Mouse (Mus musculus) ES-Bruce4 (cell line): ENCODE measurements around the gene Cggbp1. TPM values are rescaled to one million over a fixed set of nuclear protein-coding genes. Genes with fewer than 3 reads are reported as not detected.
"Not testable (repeated sequence)": the region's sequence is repeated elsewhere in the genome, so short reads cannot be mapped to it uniquely, and the experiment has no call there.

Experiments used
- H3K27ac ChIP-seq: 2 replicates; pipeline ENCODE4 v1.5.1; 2012; ENCODE audit warnings: low read length, inconsistent platforms; ENCODE audit not compliant: insufficient read depth
- H3K27me3 ChIP-seq: 2 replicates; pipeline ENCODE4 v1.6.1; 2012; ENCODE audit warnings: mild to moderate bottlenecking, low read length, inconsistent platforms; ENCODE audit not compliant: control insufficient read depth, poor library complexity, insufficient read depth, severe bottlenecking
- H3K36me3 ChIP-seq: 2 replicates; pipeline ENCODE4 v1.6.1; 2012; ENCODE audit warnings: inconsistent platforms, mild to moderate bottlenecking, low read length, moderate library complexity; ENCODE audit not compliant: control insufficient read depth, poor library complexity, insufficient read depth, severe bottlenecking
- H3K4me1 ChIP-seq: one replicate; pipeline ENCODE4 v1.8.1; 2011; ENCODE audit warnings: low read length; ENCODE audit not compliant: control insufficient read depth, insufficient read depth
- H3K4me3 ChIP-seq: 2 replicates; pipeline ENCODE4 v1.5.1; 2011; ENCODE audit warnings: low read depth, mild to moderate bottlenecking, low read length
- H3K9ac ChIP-seq: 2 replicates; pipeline ENCODE4 v1.6.1; 2012; ENCODE audit warnings: low read depth, mild to moderate bottlenecking, inconsistent platforms; ENCODE audit not compliant: poor library complexity, severe bottlenecking
- H3K9me3 ChIP-seq: replicated peaks from 2 replicates; pipeline ENCODE4 v1.6.1; 2012; ENCODE audit warnings: mild to moderate bottlenecking, low read length, inconsistent platforms; ENCODE audit not compliant: control insufficient read depth, poor library complexity, insufficient read depth, severe bottlenecking
- CTCF ChIP-seq: IDR thresholded peaks from one replicate; pipeline ENCODE4 v1.8.1; 2011; ENCODE audit warnings: low read depth, low read length
- EP300 ChIP-seq: IDR thresholded peaks from 2 replicates; pipeline ENCODE4 v1.6.1; 2011; ENCODE audit warnings: low read depth, low read length; ENCODE audit not compliant: insufficient read depth
- POLR2A ChIP-seq: IDR thresholded peaks from one replicate; pipeline ENCODE4 v1.8.1; 2011; ENCODE audit warnings: low read length; ENCODE audit not compliant: insufficient read depth
- polyA plus RNA-seq: library from polyadenylated mRNA; stranded (reverse); fragments of >200 nt; gene quantifications from 2 replicates; pipeline ENCODE4 v1.2.4, GENCODE M21; 2011; ENCODE audit warnings: low read depth; ENCODE audit not compliant: missing spikeins, insufficient read depth, insufficient read length

Cggbp1 gene
- polyA plus RNA-seq, 1 experiment, result 72.9 TPM

DNA sequence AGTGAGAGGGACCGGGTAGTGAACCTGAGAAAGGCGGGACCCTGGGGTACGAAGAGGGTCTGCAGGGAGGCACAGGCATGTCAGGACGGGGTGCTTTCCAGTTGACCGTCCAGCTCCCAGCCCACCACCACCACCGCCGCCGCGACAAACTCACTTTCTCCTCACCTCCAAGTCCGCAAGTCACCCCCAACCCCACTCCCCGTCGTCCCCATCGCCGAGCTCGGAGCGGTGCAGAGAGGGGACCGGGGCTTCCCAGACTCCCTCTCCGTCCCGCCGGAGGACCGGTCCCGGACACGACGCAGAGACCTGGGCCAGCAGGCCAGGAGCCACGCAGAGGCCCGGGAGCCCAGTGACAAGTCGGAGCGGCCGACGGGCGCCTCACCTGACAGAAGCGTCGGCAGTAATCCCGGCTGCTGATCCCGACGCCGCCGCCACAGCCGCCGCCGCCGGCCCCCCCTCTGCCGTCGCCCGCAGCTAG, 672 bp upstream of the Cggbp1 start:
- H3K27me3 ChIP-seq, result no peaks in the 10 kb centered on the region
- peak overlapping the region; percentile 96 for H3K9ac ChIP-seq
- H3K36me3 ChIP-seq, result peaks cover 28% of the 10 kb centered on the region
- H3K4me3 ChIP-seq, result peak overlapping the region; percentile 93
- no peaks in the 10 kb centered on the region for H3K4me1 ChIP-seq
- H3K27ac ChIP-seq, result no peak overlapping the region
- TF ChIP-seq POLR2A (no peak), EP300 (no peak), CTCF (no peak)
- H3K9me3 ChIP-seq, result no peaks in the 10 kb centered on the region

- H3K27me3 ChIP-seq, result no peaks in the 10 kb centered on the region
- H3K36me3 ChIP-seq, result peaks cover 39% of the 10 kb centered on the region
- H3K4me3 ChIP-seq, result peak overlapping the region; percentile 75
- H3K27ac ChIP-seq, result peak overlapping the region; percentile 26; the same call in 1 of the 2 replicates
- peak overlapping the region; percentile 83 for H3K9ac ChIP-seq
- no peaks in the 10 kb centered on the region for H3K9me3 ChIP-seq
- TF ChIP-seq EP300 (no peak), CTCF (no peak), POLR2A (no peak)
- H3K4me1 ChIP-seq, result no peaks in the 10 kb centered on the region
Observed at GRCm38 (mm10) chr16:64852441-64852871, 660 bp downstream of the Cggbp1 start.

- peak overlapping the region; percentile 83 for H3K9ac ChIP-seq
Observed at GRCm38 (mm10) chr16:64852891-64853290, 1.1 kb downstream of the Cggbp1 start.

GRCm38 (mm10) chr16:64856946-64857345, 5.2 kb downstream of the Cggbp1 start:
- Histone ChIP-seq H3K4me1 (no peaks in the 10 kb centered on the region), H3K27me3 (no peaks in the 10 kb centered on the region), H3K27ac (no peak overlapping the region), H3K4me3 (no peak overlapping the region), H3K9ac (no peak overlapping the region), H3K9me3 (no peaks in the 10 kb centered on the region), H3K36me3 (peaks cover 43% of the 10 kb centered on the region)
- TF ChIP-seq CTCF (no peak), EP300 (no peak), POLR2A (no peak)

More at GRCm38 (mm10) chr16:64852891-64853290, 1.1 kb downstream of the Cggbp1 start:
- H3K4me3 ChIP-seq, result peak overlapping the region; percentile 75
- H3K36me3 ChIP-seq, result peaks cover 39% of the 10 kb centered on the region
- H3K4me1 ChIP-seq, result no peaks in the 10 kb centered on the region
- H3K27me3 ChIP-seq, result no peaks in the 10 kb centered on the region
- no peaks in the 10 kb centered on the region for H3K9me3 ChIP-seq
- no peak for TF ChIP-seq POLR2A
- TF ChIP-seq EP300, result no peak
- TF ChIP-seq CTCF, result no peak
- H3K27ac ChIP-seq, result peak overlapping the region; percentile 26; the same call in 1 of the 2 replicates

GRCm38 (mm10) chr16:64865841-64866240, 14.0 kb downstream of the Cggbp1 start:
- not testable (repeated sequence) for H3K4me3 ChIP-seq, H3K4me1 ChIP-seq, H3K36me3 ChIP-seq, H3K9me3 ChIP-seq, H3K27me3 ChIP-seq, H3K9ac ChIP-seq, H3K27ac ChIP-seq

DNA sequence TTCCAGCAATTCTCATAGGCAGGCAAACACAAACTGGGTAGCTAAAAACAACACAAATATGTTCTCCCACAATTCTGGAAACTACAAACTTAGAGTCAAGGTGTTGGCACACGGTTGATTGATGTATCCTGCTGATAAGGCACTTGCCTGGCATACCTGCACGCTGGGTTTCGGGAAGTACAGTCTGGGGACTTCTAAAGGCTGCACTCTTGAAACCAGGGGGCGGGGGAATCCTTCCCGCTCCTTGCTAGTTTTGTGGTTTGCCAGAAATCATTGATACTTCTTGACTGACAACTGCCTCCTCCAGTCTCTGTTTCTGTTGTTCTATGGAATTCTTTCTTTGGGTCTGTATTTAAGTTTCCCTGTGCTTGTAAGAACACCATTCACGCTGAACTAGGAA, 16.8 kb downstream of the Cggbp1 start:
- no peak for TF ChIP-seq POLR2A
- TF ChIP-seq EP300, result no peak
- no peak for TF ChIP-seq CTCF
- Histone ChIP-seq H3K9ac (0 out of 2 replicates have a peak overlapping the region, but pooled peaks have one; percentile 21), H3K4me1 (no peaks in the 10 kb centered on the region), H3K4me3 (no peak overlapping the region), H3K27me3 (no peaks in the 10 kb centered on the region), H3K9me3 (no peaks in the 10 kb centered on the region), H3K27ac (no peak overlapping the region; the same call in 1 of the 2 replicates), H3K36me3 (no peaks in the 10 kb centered on the region)
